Mouse (Mus musculus): ENCODE results near the gene Ghrh. TPM values are rescaled to one million over a fixed set of nuclear protein-coding genes. Genes with fewer than 3 reads are reported as not detected.

Ghrh gene
- polyA plus RNA-seq, 1 experiment from 2014 or later = not detected

GRCm38 (mm10) chr2:157354106-157354505, 6.8 kb upstream of the Ghrh start:
- H3K4me2 ChIP-seq (replicated peaks; ENCODE audit: low read depth, low read length) = no peak overlapping the region
- H3K4me1 ChIP-seq (ENCODE audit: insufficient read depth, low read length) = no peaks in the 10 kb centered on the region
- H3K4me3 ChIP-seq (ENCODE audit: low read length) = no peak overlapping the region
- no peak for ATAC-seq (ENCODE audit: low FRiP score, low TSS enrichment)
- no peaks in the 10 kb centered on the region for H3K27me3 ChIP-seq (ENCODE audit: insufficient read depth, low read length)
- no peak overlapping the region for H3K9ac ChIP-seq (replicated peaks; ENCODE audit: low read length)
- no peaks in the 10 kb centered on the region for H3K9me3 ChIP-seq (ENCODE audit: low read length)
- 55% methylated on average over 3 of the region's 3 CpGs for whole genome bisulfite sequencing
- no peaks in the 10 kb centered on the region for H3K36me3 ChIP-seq (ENCODE audit: insufficient read depth, low read length)
- H3K27ac ChIP-seq (ENCODE audit: low read length) = no peak overlapping the region

- no peaks in the 10 kb centered on the region for H3K9me3 ChIP-seq (ENCODE audit: low read length)
- H3K4me1 ChIP-seq (ENCODE audit: insufficient read depth, low read length) = no peaks in the 10 kb centered on the region
- H3K9ac ChIP-seq (replicated peaks; ENCODE audit: low read length) = no peak overlapping the region
- H3K27me3 ChIP-seq (ENCODE audit: insufficient read depth, low read length) = no peaks in the 10 kb centered on the region
- no peak overlapping the region for H3K4me3 ChIP-seq (ENCODE audit: low read length)
- ATAC-seq (ENCODE audit: low FRiP score, low TSS enrichment) = no peak
- H3K4me2 ChIP-seq (replicated peaks; ENCODE audit: low read depth, low read length) = no peak overlapping the region
- no peak overlapping the region for H3K27ac ChIP-seq (ENCODE audit: low read length)
- H3K36me3 ChIP-seq (ENCODE audit: insufficient read depth, low read length) = no peaks in the 10 kb centered on the region
- 84% methylated on average over 4 of the region's 4 CpGs for WGBS
These were observed 5.9 kb upstream of the Ghrh start for GRCm38 (mm10) chr2:157353183-157353582.

DNA sequence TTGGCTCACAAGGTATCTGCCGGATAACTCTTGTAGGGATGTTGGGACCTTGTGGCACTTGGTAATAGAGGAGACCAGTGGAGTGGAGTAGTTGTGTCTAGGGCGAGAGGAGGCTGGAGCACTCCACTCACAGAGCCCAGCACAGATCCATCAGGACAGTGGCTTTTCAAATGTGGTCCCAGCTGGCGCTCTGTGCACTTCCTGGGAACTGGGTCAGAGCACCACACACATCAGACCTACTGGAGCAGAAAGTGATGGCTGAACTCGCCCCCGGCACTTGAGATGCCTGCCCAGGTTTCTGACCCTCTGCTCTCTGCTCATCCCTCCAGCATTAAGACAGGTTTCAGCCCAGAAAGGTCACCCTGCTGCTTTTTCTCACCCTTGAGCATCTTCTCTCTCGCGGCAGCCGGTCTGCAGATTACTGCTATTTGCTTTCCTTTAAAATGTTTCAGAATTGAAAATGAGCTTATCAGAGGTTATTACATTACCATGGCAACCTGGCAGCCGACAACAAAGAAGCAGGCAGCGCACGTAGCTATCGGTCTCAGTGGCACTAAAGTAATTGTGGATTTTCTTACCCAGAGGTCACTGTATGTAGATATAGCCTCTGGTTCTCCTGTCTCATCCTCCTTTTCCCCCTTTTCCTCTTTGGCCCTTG, 1.9 kb upstream of the Ghrh start:
- Histone ChIP-seq H3K4me1 (ENCODE audit: insufficient read depth, low read length) (no peaks in the 10 kb centered on the region), H3K9me3 (ENCODE audit: low read length) (no peaks in the 10 kb centered on the region), H3K4me2 (replicated peaks; ENCODE audit: low read depth, low read length) (no peak overlapping the region), H3K27ac (ENCODE audit: low read length) (no peak overlapping the region), H3K36me3 (ENCODE audit: insufficient read depth, low read length) (no peaks in the 10 kb centered on the region), H3K4me3 (ENCODE audit: low read length) (no peak overlapping the region), H3K9ac (replicated peaks; ENCODE audit: low read length) (no peak overlapping the region), H3K27me3 (ENCODE audit: insufficient read depth, low read length) (no peaks in the 10 kb centered on the region)
- 63% methylated on average over 12 of the region's 12 CpGs for WGBS
- no peak for ATAC-seq (ENCODE audit: low FRiP score, low TSS enrichment)

DNA sequence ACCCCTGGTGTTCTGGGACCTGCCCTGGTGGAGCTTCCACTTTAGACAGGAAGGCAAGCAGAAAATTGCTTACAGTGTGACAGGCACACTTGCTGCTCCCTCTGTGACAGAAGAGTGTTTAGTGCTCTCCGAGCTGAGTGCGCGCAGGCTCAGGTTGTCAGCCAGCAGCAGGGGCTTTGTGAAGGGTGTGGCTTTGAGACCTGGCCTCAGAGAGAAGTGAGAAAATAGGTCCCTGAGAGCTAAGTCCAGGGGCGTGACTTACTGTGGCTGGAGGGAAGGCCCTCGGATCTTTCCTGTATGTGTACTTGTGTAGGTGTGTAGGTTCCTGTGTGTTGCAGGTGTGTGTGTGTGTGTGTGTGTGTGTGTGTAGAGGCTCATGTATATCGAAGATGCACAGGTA, 4.0 kb downstream of the Ghrh start:
- no peak for ATAC-seq (ENCODE audit: low FRiP score, low TSS enrichment)
- WGBS = 75% methylated on average over 6 of the region's 6 CpGs
- no peak overlapping the region for H3K4me2 ChIP-seq (replicated peaks; ENCODE audit: low read depth, low read length)
- H3K36me3 ChIP-seq (ENCODE audit: insufficient read depth, low read length) = no peaks in the 10 kb centered on the region
- no peaks in the 10 kb centered on the region for H3K9me3 ChIP-seq (ENCODE audit: low read length)
- no peaks in the 10 kb centered on the region for H3K4me1 ChIP-seq (ENCODE audit: insufficient read depth, low read length)
- no peak overlapping the region for H3K4me3 ChIP-seq (ENCODE audit: low read length)
- H3K27ac ChIP-seq (ENCODE audit: low read length) = no peak overlapping the region
- H3K9ac ChIP-seq (replicated peaks; ENCODE audit: low read length) = no peak overlapping the region
- no peaks in the 10 kb centered on the region for H3K27me3 ChIP-seq (ENCODE audit: insufficient read depth, low read length)

DNA sequence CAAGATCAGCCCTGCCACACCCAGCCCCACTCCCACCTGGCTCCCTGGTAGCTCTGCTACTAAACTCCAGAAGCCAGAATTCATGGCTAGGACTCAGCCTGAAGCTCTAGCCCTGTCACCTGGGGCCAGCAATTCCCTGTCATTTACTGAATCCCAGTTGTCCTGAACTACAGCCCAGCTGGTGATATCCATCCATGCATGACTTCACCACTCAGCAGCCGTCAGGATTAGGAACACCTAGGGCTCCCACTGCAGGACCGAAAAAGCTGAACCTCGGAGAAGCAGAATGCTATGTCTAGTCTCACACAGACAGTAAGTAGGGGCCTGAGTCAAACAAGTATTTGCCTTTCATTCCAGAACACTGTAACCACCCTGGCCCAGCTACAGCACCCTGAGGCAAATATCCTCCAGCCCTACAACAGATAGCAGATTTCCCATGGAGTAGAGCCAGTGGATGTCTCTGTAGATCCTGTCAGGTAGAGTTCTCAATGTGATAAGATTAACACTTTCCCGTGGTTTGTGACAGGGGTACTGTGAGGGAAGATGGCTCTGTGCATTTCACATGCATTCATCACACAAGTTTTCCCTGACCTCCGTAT, 4.9 kb downstream of the Ghrh start:
- H3K27ac ChIP-seq (ENCODE audit: low read length) = no peak overlapping the region
- no peak overlapping the region for H3K4me2 ChIP-seq (replicated peaks; ENCODE audit: low read depth, low read length)
- no peak overlapping the region for H3K4me3 ChIP-seq (ENCODE audit: low read length)
- no peak for ATAC-seq (ENCODE audit: low FRiP score, low TSS enrichment)
- no peaks in the 10 kb centered on the region for H3K36me3 ChIP-seq (ENCODE audit: insufficient read depth, low read length)
- no peaks in the 10 kb centered on the region for H3K4me1 ChIP-seq (ENCODE audit: insufficient read depth, low read length)
- WGBS = 54% methylated on average over 5 of the region's 5 CpGs
- no peaks in the 10 kb centered on the region for H3K27me3 ChIP-seq (ENCODE audit: insufficient read depth, low read length)
- H3K9me3 ChIP-seq (ENCODE audit: low read length) = no peaks in the 10 kb centered on the region
- no peak overlapping the region for H3K9ac ChIP-seq (replicated peaks; ENCODE audit: low read length)

- Histone ChIP-seq H3K27ac (ENCODE audit: low read length) (no peak overlapping the region), H3K36me3 (ENCODE audit: insufficient read depth, low read length) (no peaks in the 10 kb centered on the region), H3K4me3 (ENCODE audit: low read length) (no peak overlapping the region), H3K4me1 (ENCODE audit: insufficient read depth, low read length) (no peaks in the 10 kb centered on the region), H3K27me3 (ENCODE audit: insufficient read depth, low read length) (no peaks in the 10 kb centered on the region), H3K4me2 (replicated peaks; ENCODE audit: low read depth, low read length) (no peak overlapping the region), H3K9me3 (ENCODE audit: low read length) (no peaks in the 10 kb centered on the region), H3K9ac (replicated peaks; ENCODE audit: low read length) (no peak overlapping the region)
- 43% methylated on average over 11 of the region's 11 CpGs for WGBS
- peak; percentile 47; the same call in 1 of the 2 replicates for ATAC-seq (ENCODE audit: low FRiP score, low TSS enrichment)
These were observed 5.6 kb downstream of the Ghrh start for GRCm38 (mm10) chr2:157341554-157342270.

GRCm38 (mm10) chr2:157340221-157340741, 7.0 kb downstream of the Ghrh start:
- peak; percentile 57; the same call in 1 of the 2 replicates for ATAC-seq (ENCODE audit: low FRiP score, low TSS enrichment)
- Histone ChIP-seq H3K4me3 (ENCODE audit: low read length) (no peak overlapping the region), H3K36me3 (ENCODE audit: insufficient read depth, low read length) (no peaks in the 10 kb centered on the region), H3K27me3 (ENCODE audit: insufficient read depth, low read length) (no peaks in the 10 kb centered on the region), H3K9me3 (ENCODE audit: low read length) (no peaks in the 10 kb centered on the region), H3K27ac (ENCODE audit: low read length) (no peak overlapping the region), H3K4me2 (replicated peaks; ENCODE audit: low read depth, low read length) (no peak overlapping the region), H3K9ac (replicated peaks; ENCODE audit: low read length) (no peak overlapping the region), H3K4me1 (ENCODE audit: insufficient read depth, low read length) (no peaks in the 10 kb centered on the region)
- WGBS = 44% methylated on average over 7 of the region's 7 CpGs

DNA sequence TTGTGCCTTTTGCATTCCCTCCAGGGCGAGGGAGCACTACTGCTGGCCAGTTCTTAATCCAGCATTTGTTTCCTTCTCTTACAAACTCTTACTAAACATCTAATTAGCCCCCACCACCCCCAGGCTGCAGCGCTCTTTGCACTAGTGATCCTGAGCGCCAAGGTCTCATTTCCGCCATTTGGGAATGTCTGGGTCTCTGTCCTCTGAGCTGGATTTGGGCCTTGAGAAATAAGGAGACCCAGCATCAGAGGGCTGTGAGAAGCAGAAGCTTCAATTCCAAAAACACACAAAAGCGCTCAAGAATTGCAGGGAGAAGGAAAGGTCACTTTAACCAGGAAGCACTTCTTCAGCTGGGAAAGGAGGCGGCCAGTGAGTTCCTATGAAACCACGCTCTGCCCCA, 7.8 kb downstream of the Ghrh start:
- WGBS = 81% methylated on average over 7 of the region's 7 CpGs
- no peak overlapping the region for H3K27ac ChIP-seq (ENCODE audit: low read length)

GRCm38 (mm10) chr2:157338663-157339062, 8.6 kb downstream of the Ghrh start:
- Histone ChIP-seq H3K9ac (replicated peaks; ENCODE audit: low read length) (no peak overlapping the region), H3K4me2 (replicated peaks; ENCODE audit: low read depth, low read length) (no peak overlapping the region), H3K4me3 (ENCODE audit: low read length) (no peak overlapping the region), H3K4me1 (ENCODE audit: insufficient read depth, low read length) (no peaks in the 10 kb centered on the region), H3K27ac (ENCODE audit: low read length) (no peak overlapping the region), H3K27me3 (ENCODE audit: insufficient read depth, low read length) (no peaks in the 10 kb centered on the region), H3K36me3 (ENCODE audit: insufficient read depth, low read length) (no peaks in the 10 kb centered on the region), H3K9me3 (ENCODE audit: low read length) (no peaks in the 10 kb centered on the region)
- WGBS = 32% methylated on average over 5 of the region's 5 CpGs
- no peak for ATAC-seq (ENCODE audit: low FRiP score, low TSS enrichment)

More for the DNA sequence above, 7.8 kb downstream of the Ghrh start:
- Histone ChIP-seq H3K27me3 (ENCODE audit: insufficient read depth, low read length) (no peaks in the 10 kb centered on the region), H3K36me3 (ENCODE audit: insufficient read depth, low read length) (no peaks in the 10 kb centered on the region), H3K4me1 (ENCODE audit: insufficient read depth, low read length) (no peaks in the 10 kb centered on the region), H3K4me3 (ENCODE audit: low read length) (no peak overlapping the region), H3K9ac (replicated peaks; ENCODE audit: low read length) (no peak overlapping the region), H3K9me3 (ENCODE audit: low read length) (no peaks in the 10 kb centered on the region), H3K4me2 (replicated peaks; ENCODE audit: low read depth, low read length) (no peak overlapping the region)
- no peak for ATAC-seq (ENCODE audit: low FRiP score, low TSS enrichment)

DNA sequence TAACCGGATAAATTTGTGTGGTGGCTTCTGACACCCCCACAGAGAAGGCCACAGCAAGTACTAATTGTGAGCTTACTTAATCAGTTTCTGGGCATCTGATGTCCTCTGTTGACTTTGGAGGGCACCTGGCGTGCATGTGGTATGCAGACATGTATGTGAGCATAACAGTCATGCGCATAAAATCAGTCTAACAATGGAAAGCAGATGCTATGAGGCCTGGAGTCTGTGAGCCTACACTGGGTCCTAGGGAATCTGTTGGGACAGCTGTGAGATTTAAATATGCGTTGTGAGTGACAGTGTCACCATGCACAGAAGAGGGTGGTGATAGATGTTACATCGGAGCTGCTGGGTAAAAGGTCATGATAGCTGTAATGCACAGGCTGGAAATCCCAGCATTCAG, 15.2 kb downstream of the Ghrh start:
- 91% methylated on average over 5 of the region's 5 CpGs for WGBS
- Histone ChIP-seq H3K27me3 (ENCODE audit: insufficient read depth, low read length) (no peaks in the 10 kb centered on the region), H3K9ac (replicated peaks; ENCODE audit: low read length) (no peak overlapping the region), H3K36me3 (ENCODE audit: insufficient read depth, low read length) (peaks cover 4% of the 10 kb centered on the region; the same call in 1 of the 2 replicates), H3K4me2 (replicated peaks; ENCODE audit: low read depth, low read length) (no peak overlapping the region), H3K4me1 (ENCODE audit: insufficient read depth, low read length) (no peaks in the 10 kb centered on the region), H3K9me3 (ENCODE audit: low read length) (no peaks in the 10 kb centered on the region), H3K27ac (ENCODE audit: low read length) (no peak overlapping the region), H3K4me3 (ENCODE audit: low read length) (no peak overlapping the region)
- no peak for ATAC-seq (ENCODE audit: low FRiP score, low TSS enrichment)

Data from kidney, embryonic 16.5 days (tissue).